Mouse (Mus musculus): ENCODE data around the gene Ogfod1.

The Ogfod1 gene

DNA sequence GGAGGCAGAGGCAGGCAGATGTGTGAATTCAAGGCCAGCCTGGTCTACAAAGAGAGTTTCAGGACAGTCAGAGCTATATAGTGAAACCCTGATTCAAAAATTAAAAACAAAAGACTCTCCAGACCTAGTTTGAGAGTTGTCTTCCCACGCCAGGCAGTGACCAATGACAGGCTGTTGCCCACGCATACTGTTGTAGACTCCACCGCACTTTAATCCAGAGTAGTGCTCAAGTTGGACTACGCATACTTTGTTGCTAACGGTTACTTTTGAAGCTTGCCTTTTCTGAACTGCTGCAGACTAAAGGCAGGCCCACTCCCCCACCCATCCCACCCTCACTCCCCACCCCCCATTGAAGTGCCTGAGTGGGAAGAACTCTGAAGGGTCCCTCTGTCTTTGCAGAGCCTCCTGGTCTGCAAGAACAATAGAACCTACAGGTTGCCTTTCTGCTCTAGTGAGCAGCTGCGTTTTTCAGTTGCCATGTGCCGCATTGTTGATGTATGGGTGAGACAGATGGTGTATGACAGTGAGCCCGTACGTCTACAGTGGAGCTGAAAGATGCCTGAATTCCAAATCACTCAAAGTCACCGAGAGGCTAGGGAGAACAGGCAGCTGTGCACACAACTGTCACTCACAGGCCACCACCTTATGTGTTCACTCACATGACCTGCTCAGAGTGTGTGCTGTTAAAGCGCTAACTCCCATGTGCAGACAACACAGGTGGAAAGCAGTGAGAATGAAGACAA, 29.3 kb downstream of the Ogfod1 start:
- intact Hi-C loops (cut with DNase I): no loop called here

DNA sequence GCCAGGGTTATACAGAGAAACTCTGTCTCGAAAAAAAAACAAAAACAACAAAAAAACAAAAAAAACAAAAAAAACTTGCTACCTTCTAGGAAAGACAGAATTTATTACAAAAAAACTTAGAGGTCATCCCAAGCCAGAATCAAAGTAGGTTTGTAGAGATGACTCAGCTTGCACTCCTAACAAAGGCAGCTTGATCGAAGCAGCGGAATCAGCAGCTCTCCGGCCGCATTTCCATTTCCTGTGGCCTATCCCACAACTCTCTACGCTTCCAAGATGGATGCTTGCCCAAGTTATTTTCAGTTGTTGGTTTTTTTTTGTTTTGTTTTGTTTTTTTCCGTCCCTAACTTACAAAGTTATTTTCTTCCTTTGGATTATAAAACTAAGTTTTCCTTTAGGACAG, 31.8 kb downstream of the Ogfod1 start:
- intact Hi-C loops (cut with DNase I): no loop called here

DNA sequence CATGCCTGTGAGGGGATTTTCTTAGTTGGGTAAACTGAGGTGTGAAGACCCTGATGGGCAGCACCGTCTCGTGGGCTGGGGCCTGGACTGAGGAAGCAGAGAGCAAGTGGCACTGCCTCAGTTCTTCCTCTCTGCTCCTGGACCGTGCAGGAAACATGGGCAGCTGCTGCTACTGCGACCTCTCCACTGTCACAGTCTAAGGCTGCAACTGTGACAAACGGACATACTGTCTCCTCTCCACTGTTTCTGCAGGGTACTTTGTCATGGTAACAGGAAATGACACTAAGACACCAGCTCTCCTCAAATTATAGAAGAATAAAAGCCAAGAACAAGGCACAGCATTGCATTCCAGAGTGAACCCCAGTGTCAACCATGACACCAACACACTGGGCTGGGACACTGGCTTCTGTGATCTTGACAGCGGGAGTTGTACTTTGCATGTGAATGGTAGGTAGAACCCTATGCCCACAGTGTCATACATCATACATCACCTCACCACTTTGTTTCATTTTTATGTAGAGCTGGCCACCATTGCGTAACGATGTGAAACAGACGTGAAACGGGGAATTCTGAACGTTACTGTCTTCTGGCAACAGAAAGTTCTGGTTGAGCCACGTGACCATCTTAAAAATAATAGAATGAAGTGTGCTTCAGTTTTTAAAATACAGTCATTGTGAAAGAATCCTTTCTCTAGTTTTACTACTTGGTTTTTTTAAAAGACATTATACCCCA, 39.6 kb downstream of the Ogfod1 start:
- intact Hi-C loops (cut with DNase I): no loop called here

DNA sequence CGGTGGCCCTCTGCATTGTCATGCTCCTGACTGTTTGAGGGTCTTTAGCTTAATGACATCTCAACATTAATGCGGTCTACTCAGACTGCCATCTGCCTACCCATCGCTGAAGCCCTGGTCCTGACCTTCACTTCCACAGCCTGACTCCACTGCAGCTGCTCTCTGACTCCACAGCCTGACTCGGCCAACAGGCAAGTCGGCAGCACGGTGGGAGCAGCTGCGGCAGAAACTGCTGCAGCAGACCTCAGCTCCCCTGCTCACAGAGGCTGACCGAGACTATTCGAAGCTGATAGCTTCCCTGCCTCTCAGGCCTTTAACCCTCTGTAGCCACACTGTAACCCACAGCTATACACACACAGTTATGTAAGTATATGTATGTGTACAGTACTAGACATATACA, 51.0 kb downstream of the Ogfod1 start:
- intact Hi-C loops (cut with DNase I): no loop called here

DNA sequence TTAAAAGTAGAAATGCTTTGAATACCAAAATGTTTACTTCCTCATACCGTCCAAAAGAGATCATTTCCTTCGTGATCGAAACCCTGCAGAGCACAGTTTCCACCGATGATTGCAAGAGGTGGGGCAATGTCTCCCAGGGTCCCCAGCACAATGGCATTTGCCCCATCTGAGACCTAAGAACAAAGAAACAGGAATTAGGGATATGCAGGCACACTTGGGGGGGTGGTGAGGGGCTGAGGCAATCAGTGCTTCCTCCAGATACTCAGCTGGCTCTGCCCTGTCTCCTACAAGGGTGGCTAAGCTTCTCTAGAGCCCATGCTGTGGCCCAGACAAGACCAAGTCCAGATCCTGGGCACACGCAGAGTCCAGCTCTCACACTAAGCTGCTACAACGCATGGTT, 52.7 kb downstream of the Ogfod1 start:
- intact Hi-C loops (cut with DNase I): no loop called here

DNA sequence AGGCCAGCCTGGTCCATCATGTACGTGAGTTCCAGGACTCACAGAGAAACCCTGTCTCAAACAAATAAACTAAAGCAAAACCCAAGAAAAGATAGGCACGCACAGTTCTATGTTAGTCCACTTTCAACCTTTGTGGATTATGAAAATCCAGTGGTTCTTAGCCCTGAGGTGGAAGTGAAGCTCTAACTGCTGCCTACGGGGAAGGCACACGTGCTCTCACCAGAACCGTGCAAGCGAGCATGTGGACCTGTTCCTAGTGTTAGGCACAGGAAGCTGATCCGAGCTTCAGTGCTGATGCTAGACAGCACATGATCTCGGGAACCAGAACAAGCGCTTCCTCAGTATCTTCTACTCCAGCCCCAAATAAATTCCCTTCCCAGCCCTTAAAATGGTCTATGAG, 55.9 kb downstream of the Ogfod1 start:
- intact Hi-C loops (cut with DNase I): no loop called here

DNA sequence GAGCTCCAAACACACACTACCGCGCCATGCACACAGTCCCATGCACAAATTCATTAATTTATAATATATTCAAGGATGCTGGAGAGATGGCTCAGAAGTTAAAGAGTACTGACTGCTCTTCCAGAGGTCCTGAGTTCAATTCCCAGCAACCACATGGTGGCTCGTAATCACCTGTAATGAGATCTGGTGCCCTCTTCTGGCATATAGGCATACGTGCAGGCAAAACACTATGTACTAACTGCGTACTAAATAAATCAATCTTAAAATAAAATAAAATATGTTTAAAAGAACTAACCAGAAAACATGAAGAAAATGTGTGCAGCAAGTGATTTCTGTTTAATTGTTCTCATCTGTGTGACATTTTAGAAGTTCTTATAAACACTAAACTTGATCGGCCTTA, 57.3 kb downstream of the Ogfod1 start:
- intact Hi-C loops (cut with DNase I): no loop called here

DNA sequence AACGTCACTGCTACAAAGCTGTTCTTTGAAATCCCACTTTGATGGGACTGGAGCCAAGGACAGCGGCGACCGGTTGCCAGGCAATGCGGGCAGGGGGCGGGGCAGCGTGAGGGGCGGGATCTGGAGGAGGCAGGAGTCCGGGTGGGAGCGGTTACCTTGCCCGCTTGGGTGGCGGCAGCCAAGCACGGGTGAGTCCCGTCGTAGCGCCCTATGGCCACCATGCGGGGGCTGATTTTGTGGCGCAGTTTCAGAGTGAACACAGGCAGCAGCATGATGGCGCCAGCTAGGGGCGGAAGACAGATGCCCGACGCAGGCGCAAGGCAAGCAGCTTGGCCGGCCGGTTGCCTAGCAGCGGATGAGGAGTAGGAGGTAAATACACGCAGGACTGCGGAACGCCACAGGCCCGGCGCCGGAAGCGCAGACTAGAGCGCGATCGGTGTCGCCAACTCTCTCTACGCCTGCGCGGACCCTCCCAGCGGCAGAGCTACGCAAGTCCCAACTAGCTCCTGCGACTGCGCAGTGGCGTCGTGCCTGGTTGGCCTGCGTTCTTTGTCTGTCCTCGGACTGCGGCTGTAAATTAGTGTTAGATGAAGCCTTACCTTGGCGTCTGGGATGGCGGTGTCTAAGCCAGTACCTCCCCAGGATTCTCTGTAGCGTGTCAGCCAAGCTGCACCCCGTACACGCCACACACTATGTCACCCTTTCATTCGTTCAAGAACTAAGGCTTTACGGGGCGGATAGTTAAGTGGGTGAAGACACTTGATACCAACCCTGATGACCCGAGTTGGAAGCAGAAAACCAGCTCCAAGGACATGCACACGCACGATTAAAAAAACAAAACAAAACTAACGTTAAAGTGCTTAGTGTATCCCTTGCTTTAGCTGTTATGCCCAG, 61.3 kb downstream of the Ogfod1 start, which contains the start of gene Bbs2:
TSS of gene Bbs2 (minus strand) at position 848 of the 894 bp plus-strand sequence.
- intact Hi-C loops (cut with DNase I): loop anchor here (5.0 kb wide), 1 partner anchor 61 kb away; the partner anchor contains the start of genes Nudt21 and Ogfod1

DNA sequence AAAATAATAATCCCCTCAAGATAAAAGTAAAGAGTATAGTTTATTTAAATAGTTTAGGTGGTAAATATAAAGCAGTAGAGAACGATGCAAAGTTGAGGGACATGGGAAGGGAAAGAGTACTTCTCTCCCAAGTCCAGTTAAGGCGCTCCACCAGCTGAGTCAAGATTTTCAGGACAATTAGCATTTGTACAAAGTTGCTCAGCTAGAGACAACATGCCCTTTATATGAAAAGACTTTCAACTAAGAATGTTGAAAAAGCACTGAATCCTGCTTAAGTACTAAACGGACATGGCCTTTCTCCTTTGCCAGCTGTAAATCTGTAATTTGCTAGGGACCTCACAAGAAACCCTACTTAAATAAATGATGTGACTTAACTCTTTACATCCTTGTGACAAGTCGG, 62.0 kb downstream of the Ogfod1 start:
- intact Hi-C loops (cut with DNase I): loop anchor here (5.0 kb wide), 1 partner anchor 62 kb away; the partner anchor contains the start of genes Nudt21 and Ogfod1

DNA sequence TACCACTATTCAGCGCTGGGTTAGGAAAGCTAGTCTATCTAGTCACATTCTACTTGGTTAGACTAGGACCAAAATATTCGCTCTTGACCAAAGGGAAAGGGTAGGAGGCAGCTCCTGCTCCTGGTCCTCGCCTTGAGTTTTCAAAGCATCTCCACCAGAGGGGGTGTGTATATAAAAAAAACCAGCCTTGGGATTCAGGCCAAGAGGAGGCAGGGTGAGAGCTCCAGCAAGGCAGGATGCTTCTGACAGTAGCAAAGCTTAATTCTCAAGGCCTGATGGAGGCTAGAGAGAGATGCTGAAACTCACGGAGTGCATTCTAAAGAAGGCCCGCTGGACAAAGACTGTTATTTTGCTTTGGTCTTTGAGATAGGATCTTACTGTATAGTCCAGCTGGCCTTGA, 67.1 kb downstream of the Ogfod1 start:
- intact Hi-C loops (cut with DNase I): no loop called here

DNA sequence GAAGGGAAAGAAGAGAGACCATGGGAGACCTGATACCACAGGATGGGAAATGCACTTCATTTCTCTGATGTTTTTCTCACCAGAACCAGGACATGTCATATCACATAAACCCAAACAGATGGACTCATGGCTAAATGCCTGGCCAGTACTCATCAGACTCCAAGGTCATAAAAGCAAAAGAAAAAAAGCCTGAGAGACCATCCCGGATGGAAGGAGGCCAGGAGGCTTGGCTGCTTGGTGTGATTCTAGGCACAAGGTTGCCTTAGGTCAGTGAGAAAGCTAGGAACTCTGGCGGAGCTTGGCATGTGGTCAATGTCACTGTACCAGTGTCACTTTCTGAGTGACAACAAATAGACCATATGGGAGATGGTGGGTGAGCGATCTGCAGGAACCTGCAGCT, 70.9 kb downstream of the Ogfod1 start:
- intact Hi-C loops (cut with DNase I): loop anchor here (5.0 kb wide), 1 partner anchor 84 kb away; no protein-coding TSS in a partner anchor

DNA sequence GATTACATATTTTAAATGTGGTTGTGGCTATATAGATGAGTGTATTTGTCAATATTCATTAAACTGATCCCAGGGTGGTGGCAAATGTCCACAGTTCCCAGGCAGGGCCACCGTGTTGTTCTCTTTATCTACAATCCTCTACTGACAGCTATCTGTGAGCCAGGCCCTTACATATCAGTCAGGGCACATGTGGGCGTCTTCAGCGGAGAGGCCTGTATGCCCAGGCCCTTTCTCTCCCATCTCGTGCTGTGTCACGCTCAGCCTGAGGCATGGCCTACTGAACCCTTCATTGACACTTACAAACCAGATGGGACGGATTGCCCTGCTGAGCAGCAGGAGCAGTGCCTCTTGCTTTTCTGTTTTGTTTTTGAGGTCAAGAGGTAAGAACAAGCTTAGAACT, 72.4 kb downstream of the Ogfod1 start:
- intact Hi-C loops (cut with DNase I): loop anchor here (5.0 kb wide), 1 partner anchor 83 kb away; no protein-coding TSS in a partner anchor

DNA sequence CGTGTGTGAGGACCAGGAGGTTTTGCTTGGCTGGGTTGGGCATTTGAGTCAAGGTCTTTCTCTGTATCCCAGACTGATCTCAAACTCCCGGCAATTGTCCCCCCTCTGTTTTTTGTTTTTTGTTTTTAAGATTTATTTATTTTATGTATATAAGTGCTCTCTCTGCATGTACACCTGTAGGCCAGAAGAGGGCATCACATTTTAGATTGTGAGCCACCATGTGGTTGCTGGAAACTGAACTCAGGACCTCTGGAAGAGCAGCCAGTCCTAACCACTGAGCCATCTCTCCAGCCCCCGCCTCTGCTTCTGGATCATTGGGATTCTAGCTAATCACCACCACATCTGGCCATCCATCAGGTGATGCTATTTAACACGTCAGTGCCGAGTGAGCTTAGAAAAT, 72.8 kb downstream of the Ogfod1 start:
- intact Hi-C loops (cut with DNase I): loop anchor here (5.0 kb wide), 2 partner anchors 42 to 82 kb away; partner anchors contain the start of gene Mt3

DNA sequence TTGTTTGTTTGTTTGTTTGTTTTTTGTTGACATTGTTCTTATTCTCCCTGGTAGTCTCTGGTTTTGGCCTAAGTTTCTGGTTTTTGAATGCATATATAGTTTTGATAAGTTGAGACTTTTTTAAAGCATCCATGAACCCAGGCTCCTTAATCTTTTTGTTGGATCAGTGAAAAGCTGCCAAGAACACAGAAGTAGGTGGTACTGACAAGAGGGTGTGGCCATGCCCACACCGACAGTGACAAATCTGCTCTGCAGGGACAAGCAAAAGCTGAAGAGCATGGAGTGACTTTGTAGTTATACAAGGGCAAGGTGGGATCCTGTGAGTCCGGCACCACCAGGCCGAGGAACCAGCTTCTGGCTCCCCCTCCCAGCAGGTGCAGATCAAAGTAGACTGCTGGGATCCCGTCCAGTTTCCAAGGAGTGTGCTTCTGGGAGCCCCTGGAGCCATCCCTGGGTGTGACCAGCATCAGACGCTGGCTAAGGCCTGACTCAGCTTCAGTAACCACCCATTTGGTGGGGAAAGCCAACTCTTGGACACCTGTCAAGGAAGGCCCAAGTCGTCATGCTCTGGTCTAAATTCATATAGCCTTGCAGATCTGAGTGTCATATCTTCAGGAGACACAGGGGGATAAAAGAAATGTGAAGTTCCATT, 73.7 kb downstream of the Ogfod1 start:
- intact Hi-C loops (cut with DNase I): loop anchor here (5.0 kb wide), 1 partner anchor 42 kb away; the partner anchor contains the start of gene Mt3

DNA sequence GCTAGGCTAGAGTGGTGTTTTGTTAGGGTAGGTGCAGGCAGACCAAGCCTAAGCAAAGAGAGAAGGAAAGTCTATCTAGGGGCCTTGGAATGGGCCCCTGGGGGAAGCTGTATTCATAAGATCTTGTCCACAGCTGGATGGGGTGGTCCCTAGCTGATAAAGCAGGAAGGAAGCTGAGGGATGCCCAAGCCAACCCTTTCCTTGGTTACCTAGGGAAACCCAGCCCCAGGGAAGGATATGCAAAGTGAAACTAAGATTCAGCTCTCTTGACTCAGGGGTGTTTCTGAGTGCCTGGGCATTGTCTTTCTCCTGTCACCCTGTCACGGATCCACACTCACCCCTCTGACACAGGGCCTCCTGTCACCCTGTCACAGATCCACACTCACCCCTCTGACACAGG, 76.4 kb downstream of the Ogfod1 start:
- intact Hi-C loops (cut with DNase I): loop anchor here (5.0 kb wide), 1 partner anchor 39 kb away; the partner anchor contains the start of gene Mt3

DNA sequence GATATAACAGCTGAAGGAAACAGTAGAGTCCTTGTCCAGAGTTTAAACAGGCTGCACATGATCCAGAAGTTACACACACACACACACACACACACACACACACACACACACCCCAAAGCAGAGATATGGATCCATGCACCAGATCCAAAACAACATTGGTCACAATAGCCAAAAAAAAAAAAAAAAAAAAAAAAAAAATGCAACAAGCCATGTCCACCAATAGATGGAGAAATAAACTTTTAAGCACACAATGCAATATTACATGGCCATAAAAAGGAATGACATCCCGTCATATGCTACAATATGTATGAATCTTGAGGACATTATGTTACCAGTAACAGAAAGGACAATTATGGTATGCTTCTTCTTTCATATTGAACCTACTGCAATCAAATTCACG, 77.0 kb downstream of the Ogfod1 start:
- intact Hi-C loops (cut with DNase I): loop anchor here (5.0 kb wide), 1 partner anchor 38 kb away; the partner anchor contains the start of gene Mt3
